Mouse (Mus musculus) G1E (cell line): ENCODE results near the gene Yars2. TPM values are rescaled to one million over a fixed set of nuclear protein-coding genes. Genes with fewer than 3 reads are reported as not detected.

Source experiments
- ATAC-seq: 2 replicates; pipeline ENCODE4 v1.8.0; 2016; ENCODE audit warnings: mild to moderate bottlenecking; ENCODE audit not compliant: insufficient number of reproducible peaks, poor library complexity, low FRiP score, severe bottlenecking; ENCODE audit errors: extremely low read depth
- DNase-seq: peaks from one replicate; pipeline ENCODE4 v3.0.0; 2012; ENCODE audit warnings: low spot score
- H3K27me3 ChIP-seq: 2 replicates; pipeline ENCODE4 v1.6.1; 2012; ENCODE audit warnings: mild to moderate bottlenecking, low read length, inconsistent platforms; ENCODE audit not compliant: insufficient read depth
- H3K36me3 ChIP-seq: replicated peaks from 2 replicates; pipeline ENCODE3; 2012; ENCODE audit warnings: mild to moderate bottlenecking, inconsistent platforms
- H3K4me1 ChIP-seq: 2 replicates; pipeline ENCODE4 v1.6.1; 2012; ENCODE audit warnings: low read depth, low read length, inconsistent platforms, mixed read lengths; ENCODE audit not compliant: insufficient read depth
- H3K4me3 ChIP-seq: 2 replicates; pipeline ENCODE4 v1.5.1; 2012; ENCODE audit warnings: low read depth, mild to moderate bottlenecking, inconsistent platforms, low read length, moderate library complexity, mixed read lengths
- H3K9me3 ChIP-seq: replicated peaks from 2 replicates; pipeline ENCODE4 v1.6.1; 2012; ENCODE audit warnings: inconsistent platforms
- CTCF ChIP-seq: IDR thresholded peaks from 2 replicates; pipeline ENCODE4 v1.5.1; 2012; ENCODE audit warnings: low read depth, low read length, inconsistent platforms, mixed read lengths
- GATA1 ChIP-seq: IDR thresholded peaks from 2 replicates; pipeline ENCODE4 v1.6.1; 2012; ENCODE audit warnings: borderline replicate concordance, low read length, inconsistent platforms, mixed read lengths
- GATA2 ChIP-seq: IDR thresholded peaks from 2 replicates; pipeline ENCODE4 v1.6.1; 2012; ENCODE audit warnings: low read depth, low read length, inconsistent platforms, borderline replicate concordance
- POLR2AphosphoS5 ChIP-seq: IDR thresholded peaks from 2 replicates; pipeline ENCODE4 v1.6.1; 2012; ENCODE audit warnings: low read depth, low read length, inconsistent platforms; ENCODE audit not compliant: insufficient replicate concordance
- TAL1 ChIP-seq: conservative IDR thresholded peaks from 2 replicates; pipeline ENCODE4 v1.6.1; 2012; ENCODE audit warnings: low read depth, low read length, inconsistent platforms, mixed read lengths
- polyA plus RNA-seq: library from polyadenylated mRNA; stranded (reverse); fragments of >175 nt; gene quantifications from 2 replicates; pipeline ENCODE4 v1.2.3, GENCODE M21; 2012
- total RNA-seq, 2 experiments: library from RNA; stranded (forward) in 1 of 2; stranded (reverse) in 1 of 2; fragments of 200-1000 nt in 1 of 2; fragments of >200 nt in 1 of 2; fragmentation: Nextera tagmentation in 1 of 2; gene quantifications; 2 replicates each; pipeline ENCODE4 v1.2.3; 2014 to 2017

The Yars2 gene
- total RNA-seq (2014; fragmentation: Nextera tagmentation) (16.4 and 26.2 TPM in 2 replicates), total RNA-seq (2017) (24.2 and 26.3 TPM in 2 replicates), polyA plus RNA-seq (37.8 and 45.0 TPM in 2 replicates)

GRCm38 (mm10) chr16:16302369-16303137, at the start of gene Yars2:
Gene Yars2 (plus strand): TSS chr16:16302965.
- TF ChIP-seq TAL1: no peak
- Histone ChIP-seq H3K27me3 (peaks cover 3% of the 10 kb centered on the region; the same call in 1 of the 2 replicates), H3K36me3 (peaks cover 16% of the 10 kb centered on the region), H3K9me3 (no peaks in the 10 kb centered on the region), H3K4me3 (peak within 1 kb of the TSS; percentile 93), H3K4me1 (peaks cover 18% of the 10 kb centered on the region)
- DNase-seq (peak; percentile 85), ATAC-seq (peak; percentile 92)

GRCm38 (mm10) chr16:16253326-16254074, 49.3 kb upstream of the Yars2 start:
- Histone ChIP-seq H3K4me1 (peaks cover 12% of the 10 kb centered on the region), H3K27me3 (no peaks in the 10 kb centered on the region), H3K4me3 (no peak overlapping the region), H3K9me3 (no peaks in the 10 kb centered on the region), H3K36me3 (peaks cover 23% of the 10 kb centered on the region)
- TF ChIP-seq POLR2AphosphoS5 (no peak), CTCF (no peak), GATA2 (no peak), GATA1 (no peak), TAL1 (no peak)
- ATAC-seq: no peak
- DNase-seq: no peak

- Histone ChIP-seq H3K4me3 (no peak overlapping the region), H3K9me3 (no peaks in the 10 kb centered on the region), H3K27me3 (no peaks in the 10 kb centered on the region), H3K36me3 (peaks cover 28% of the 10 kb centered on the region), H3K4me1 (peaks cover 7% of the 10 kb centered on the region)
- TF ChIP-seq TAL1 (no peak), POLR2AphosphoS5 (no peak), GATA1 (no peak), GATA2 (no peak), CTCF (no peak)
- DNase-seq: no peak
- ATAC-seq: no peak
These were observed 47.5 kb upstream of the Yars2 start for GRCm38 (mm10) chr16:16255217-16255616.

- peaks cover 30% of the 10 kb centered on the region for H3K36me3 ChIP-seq
- ATAC-seq: no peak
- H3K4me3 ChIP-seq: no peak overlapping the region
- TF ChIP-seq POLR2AphosphoS5: no peak
- no peak for TF ChIP-seq TAL1
- TF ChIP-seq GATA2: no peak
- no peak for TF ChIP-seq GATA1
- no peak for DNase-seq
- no peaks in the 10 kb centered on the region for H3K9me3 ChIP-seq
- H3K27me3 ChIP-seq: no peaks in the 10 kb centered on the region
- 0 out of 2 replicates have a peak, but pooled peaks cover under 1% of the 10 kb centered on the region for H3K4me1 ChIP-seq
These were observed 46.9 kb upstream of the Yars2 start for GRCm38 (mm10) chr16:16255874-16256273.

- DNase-seq (no peak), ATAC-seq (no peak)
- H3K9me3 ChIP-seq: no peaks in the 10 kb centered on the region
- peaks cover 34% of the 10 kb centered on the region for H3K36me3 ChIP-seq
- no peaks in the 10 kb centered on the region for H3K27me3 ChIP-seq
- no peaks in the 10 kb centered on the region for H3K4me1 ChIP-seq
- no peak overlapping the region for H3K4me3 ChIP-seq
- TF ChIP-seq POLR2AphosphoS5: no peak
- no peak for TF ChIP-seq CTCF
These were observed 46.1 kb upstream of the Yars2 start for GRCm38 (mm10) chr16:16256672-16257071.

- no peak for TF ChIP-seq GATA2
- no peak for TF ChIP-seq CTCF
- TF ChIP-seq TAL1: no peak
- no peak for TF ChIP-seq GATA1
- no peak for TF ChIP-seq POLR2AphosphoS5
These were observed 41.9 kb upstream of the Yars2 start for GRCm38 (mm10) chr16:16260882-16261281.

More at GRCm38 (mm10) chr16:16260882-16261281, 41.9 kb upstream of the Yars2 start:
- DNase-seq: no peak
- ATAC-seq: no peak
- no peaks in the 10 kb centered on the region for H3K9me3 ChIP-seq
- H3K4me3 ChIP-seq: no peak overlapping the region
- no peaks in the 10 kb centered on the region for H3K4me1 ChIP-seq
- H3K36me3 ChIP-seq: peaks cover 44% of the 10 kb centered on the region
- no peaks in the 10 kb centered on the region for H3K27me3 ChIP-seq
